Mouse (Mus musculus) heart, embryonic 16.5 days (tissue): Measurements from ENCODE around the gene 1810010D01Rik. TPM values are rescaled to one million over a fixed set of nuclear protein-coding genes. Genes with fewer than 3 reads are reported as not detected.

ENCODE experiments used
- ATAC-seq: fragments of 200-750 bp; cut with Nextera tagmentation; replicated peaks from 2 replicates; pipeline ENCODE4 v1.8.0; 2017; ENCODE audit warnings: moderate number of reproducible peaks; ENCODE audit not compliant: insufficient read depth, low FRiP score; ENCODE audit errors: extremely low read depth
- H3K27ac ChIP-seq: fragments of 300-500 bp; sonication (generic); 2 replicates; pipeline ENCODE4 v1.5.1; 2014; ENCODE audit warnings: mild to moderate bottlenecking, low read length, control low read depth, moderate library complexity
- H3K27me3 ChIP-seq: fragments of 300-500 bp; sonication (generic); 2 replicates; pipeline ENCODE4 v1.6.1; 2014; ENCODE audit warnings: low read length, mixed read lengths; ENCODE audit not compliant: control insufficient read depth, insufficient read depth
- H3K36me3 ChIP-seq: fragments of 300-500 bp; sonication (generic); 2 replicates; pipeline ENCODE4 v1.6.1; 2014; ENCODE audit not compliant: control insufficient read depth, insufficient read depth
- H3K4me1 ChIP-seq: fragments of 300-500 bp; sonication (generic); 2 replicates; pipeline ENCODE4 v1.6.1; 2014; ENCODE audit warnings: low read length, mixed read lengths; ENCODE audit not compliant: control insufficient read depth, insufficient read depth
- H3K4me2 ChIP-seq: fragments of 300-500 bp; sonication (generic); 2 replicates; pipeline ENCODE4 v1.6.1; 2014; ENCODE audit warnings: low read depth, mild to moderate bottlenecking, control low read depth, low read length
- H3K4me3 ChIP-seq: fragments of 300-500 bp; sonication (generic); 2 replicates; pipeline ENCODE4 v1.5.1; 2014; ENCODE audit warnings: mild to moderate bottlenecking, control low read depth, low read length
- H3K9ac ChIP-seq: fragments of 300-500 bp; sonication (generic); 2 replicates; pipeline ENCODE4 v1.6.1; 2014; ENCODE audit warnings: low read length, control low read depth
- H3K9me3 ChIP-seq: fragments of 300-500 bp; sonication (generic); replicated peaks from 2 replicates; pipeline ENCODE4 v1.6.1; 2016; ENCODE audit warnings: low read length; ENCODE audit not compliant: control insufficient read depth
- WGBS: fragments of 180-500 bp; shearing (Covaris S2); extraction: QIAGEN DNeasy Blood & Tissue Kit; methylation state at CpG from one replicate; pipeline ENCODE4 v1.1.7; 2014; 5-methylcytosine and 5-hydroxymethylcytosine counted together
- polyA plus RNA-seq: library from polyadenylated mRNA; unstranded; fragments of >200 nt; fragmentation: Nextera tagmentation; extraction: Ambion mirVana; gene quantifications from 2 replicates; pipeline ENCODE4 v1.2.1, GENCODE M21; 2015

The 1810010D01Rik gene
- polyA plus RNA-seq, 1 experiment from 2014 or later, result not detected

- ATAC-seq, result no peak
Observed at GRCm38 (mm10) chr7:145190520-145190919, 17.4 kb downstream of the 1810010D01Rik start.

GRCm38 (mm10) chr7:145189342-145189741 lies 18.6 kb downstream of the 1810010D01Rik start:
- H3K27ac ChIP-seq, result no peak overlapping the region
- H3K4me2 ChIP-seq, result no peak overlapping the region
- 64% methylated on average over 8 of the region's 8 CpGs for WGBS
- H3K4me1 ChIP-seq, result peaks cover 6% of the 10 kb centered on the region
- no peaks in the 10 kb centered on the region for H3K9me3 ChIP-seq
- H3K27me3 ChIP-seq, result no peaks in the 10 kb centered on the region
- H3K4me3 ChIP-seq, result no peak overlapping the region
- ATAC-seq, result no peak
- H3K9ac ChIP-seq, result no peak overlapping the region
- no peaks in the 10 kb centered on the region for H3K36me3 ChIP-seq

More at GRCm38 (mm10) chr7:145190520-145190919, 17.4 kb downstream of the 1810010D01Rik start:
- Histone ChIP-seq H3K4me3 (no peak overlapping the region), H3K27me3 (no peaks in the 10 kb centered on the region), H3K27ac (no peak overlapping the region), H3K36me3 (no peaks in the 10 kb centered on the region), H3K9me3 (no peaks in the 10 kb centered on the region), H3K9ac (no peak overlapping the region), H3K4me1 (peaks cover 18% of the 10 kb centered on the region), H3K4me2 (no peak overlapping the region)

GRCm38 (mm10) chr7:145187802-145188201 lies 20.1 kb downstream of the 1810010D01Rik start:
- no peak overlapping the region for H3K9ac ChIP-seq
- ATAC-seq, result no peak
- H3K4me3 ChIP-seq, result no peak overlapping the region
- 58% methylated on average over 3 of the region's 3 CpGs for WGBS
- no peaks in the 10 kb centered on the region for H3K4me1 ChIP-seq
- H3K4me2 ChIP-seq, result no peak overlapping the region
- no peaks in the 10 kb centered on the region for H3K9me3 ChIP-seq
- no peaks in the 10 kb centered on the region for H3K27me3 ChIP-seq
- H3K27ac ChIP-seq, result no peak overlapping the region
- no peaks in the 10 kb centered on the region for H3K36me3 ChIP-seq

DNA sequence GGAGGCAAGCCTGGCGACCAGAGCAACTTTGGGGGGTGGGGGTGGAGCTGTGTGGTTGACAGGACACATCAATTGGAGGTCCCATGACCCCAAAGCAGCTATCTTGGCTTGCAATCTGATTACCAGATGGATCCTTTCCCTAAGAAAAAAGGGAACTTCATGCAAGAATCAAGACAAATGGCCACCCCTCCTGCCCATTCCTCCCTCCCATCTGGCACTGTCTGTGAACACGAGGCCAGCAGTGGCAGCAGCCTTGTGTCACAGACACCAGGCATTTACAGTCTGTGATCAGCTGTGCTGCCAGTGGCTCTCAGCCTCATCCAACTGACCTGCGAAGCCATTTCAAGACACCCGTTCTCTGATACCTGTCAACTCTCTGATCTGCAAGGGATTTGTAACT lies 25.5 kb downstream of the 1810010D01Rik start:
- Histone ChIP-seq H3K27me3 (no peaks in the 10 kb centered on the region), H3K27ac (no peak overlapping the region), H3K4me2 (no peak overlapping the region), H3K9me3 (no peaks in the 10 kb centered on the region), H3K4me1 (peaks cover 7% of the 10 kb centered on the region; the same call in 1 of the 2 replicates), H3K4me3 (no peak overlapping the region), H3K9ac (no peak overlapping the region), H3K36me3 (no peaks in the 10 kb centered on the region)
- WGBS, result 54% methylated on average over 4 of the region's 4 CpGs
- no peak for ATAC-seq

DNA sequence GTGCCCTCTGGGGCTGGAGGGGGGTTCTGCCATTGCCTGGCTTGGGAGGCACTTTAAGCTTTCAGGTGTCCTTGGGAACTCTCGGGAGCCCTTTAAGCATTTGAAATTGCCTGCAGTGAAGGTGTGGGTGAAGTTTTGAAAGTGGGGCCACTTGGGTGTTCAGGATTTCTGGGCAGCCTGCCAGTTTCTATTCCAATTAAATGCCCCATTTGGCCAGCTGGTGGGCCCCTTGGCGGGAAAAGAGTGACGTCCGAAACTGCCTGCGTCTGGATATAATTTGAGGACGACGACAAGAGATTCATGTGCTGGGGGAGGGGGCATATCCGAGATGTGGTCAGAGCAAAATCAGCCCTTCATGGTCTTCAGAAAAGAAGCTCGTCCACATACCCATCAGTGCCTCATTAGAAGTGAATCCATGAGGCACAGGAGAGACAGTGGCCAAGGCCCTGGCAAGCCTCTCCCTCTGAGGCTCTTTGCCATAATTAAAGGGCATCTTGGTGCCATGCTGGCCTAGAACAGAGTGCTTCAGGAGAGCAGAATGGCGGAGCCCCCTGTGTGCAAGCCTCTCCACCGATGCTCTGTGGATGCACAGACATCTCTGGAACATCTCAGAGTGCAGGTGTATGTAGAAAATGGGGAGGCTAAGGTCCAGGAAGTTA lies 26.4 kb downstream of the 1810010D01Rik start:
- Histone ChIP-seq H3K27ac (no peak overlapping the region), H3K27me3 (no peaks in the 10 kb centered on the region), H3K4me2 (no peak overlapping the region), H3K4me1 (peaks cover 11% of the 10 kb centered on the region), H3K4me3 (no peak overlapping the region), H3K9me3 (no peaks in the 10 kb centered on the region), H3K36me3 (no peaks in the 10 kb centered on the region), H3K9ac (no peak overlapping the region)
- ATAC-seq, result 0 out of 2 replicates have a peak, but pooled peaks have one; percentile 41
- 45% methylated on average over 11 of the region's 11 CpGs for WGBS

DNA sequence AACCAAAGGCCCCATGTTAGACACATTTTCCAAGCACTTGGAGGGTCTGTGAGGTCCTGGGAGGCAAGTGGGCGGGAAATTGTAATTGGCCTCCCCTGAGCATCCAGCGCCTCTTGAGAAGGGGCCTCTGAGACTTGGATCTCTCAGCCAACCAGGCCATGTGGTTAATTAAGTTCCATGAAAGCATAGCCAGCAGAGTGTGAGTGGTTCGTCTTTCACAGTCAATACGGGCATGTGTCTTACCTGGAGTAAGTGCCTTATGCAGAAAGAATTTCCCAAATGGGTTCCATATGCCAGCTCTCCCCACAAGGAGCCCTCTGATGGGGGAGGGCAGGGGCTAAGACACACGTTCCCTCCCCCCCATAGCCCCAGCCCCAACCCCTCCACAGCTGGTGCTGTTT lies 28.2 kb downstream of the 1810010D01Rik start:
- no peaks in the 10 kb centered on the region for H3K27me3 ChIP-seq
- H3K4me2 ChIP-seq, result no peak overlapping the region
- peaks cover 11% of the 10 kb centered on the region for H3K4me1 ChIP-seq
- ATAC-seq, result no peak
- no peaks in the 10 kb centered on the region for H3K9me3 ChIP-seq
- H3K27ac ChIP-seq, result no peak overlapping the region
- no peaks in the 10 kb centered on the region for H3K36me3 ChIP-seq
- WGBS, result 50% methylated on average over 5 of the region's 5 CpGs
- H3K4me3 ChIP-seq, result no peak overlapping the region
- no peak overlapping the region for H3K9ac ChIP-seq

DNA sequence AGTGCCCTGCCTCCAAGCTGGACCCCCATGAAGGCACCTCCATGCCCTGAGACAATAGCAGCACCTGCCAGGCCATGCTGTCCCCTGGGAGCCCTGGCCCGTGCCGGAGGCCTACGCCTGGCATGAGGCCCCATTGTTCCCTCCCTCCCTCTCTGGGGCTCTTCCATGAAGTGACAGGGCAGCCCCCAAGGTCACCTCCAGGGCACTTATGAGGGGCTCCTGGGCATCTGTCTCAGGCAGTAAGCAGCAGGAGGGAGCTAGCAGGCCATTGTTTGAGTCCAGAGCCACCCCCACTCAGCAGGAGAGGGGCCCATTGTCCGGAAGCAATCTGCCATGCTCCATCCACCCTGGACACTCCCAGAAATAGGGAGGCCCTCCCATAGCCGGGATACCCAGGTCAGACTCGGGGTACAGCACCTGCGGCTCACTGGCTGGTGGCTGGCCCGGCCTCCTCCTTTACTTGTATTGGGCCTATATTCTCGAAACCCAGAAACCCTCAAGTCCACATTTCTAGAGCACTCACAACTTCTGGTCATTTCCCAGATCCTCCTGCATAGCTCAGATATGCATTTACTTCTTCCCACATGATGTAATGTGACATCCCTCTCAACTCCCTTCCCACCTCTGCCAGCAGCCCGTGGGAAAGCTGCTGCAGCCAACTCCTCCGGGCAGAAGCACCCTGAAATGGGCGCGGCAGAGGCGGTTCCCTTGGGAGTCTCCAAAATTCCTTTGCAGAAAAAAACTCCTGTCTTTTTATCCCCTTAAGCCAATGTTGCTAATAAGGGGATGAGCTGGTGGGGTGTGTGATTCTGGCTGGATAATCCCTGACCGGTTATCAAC lies 30.9 kb downstream of the 1810010D01Rik start:
- Histone ChIP-seq H3K27me3 (no peaks in the 10 kb centered on the region), H3K27ac (no peak overlapping the region), H3K9me3 (no peaks in the 10 kb centered on the region), H3K36me3 (no peaks in the 10 kb centered on the region), H3K4me3 (no peak overlapping the region), H3K9ac (no peak overlapping the region), H3K4me1 (peaks cover 11% of the 10 kb centered on the region), H3K4me2 (no peak overlapping the region)
- WGBS, result 56% methylated on average over 15 of the region's 15 CpGs
- ATAC-seq, result no peak

GRCm38 (mm10) chr7:145173563-145173962 lies 34.4 kb downstream of the 1810010D01Rik start:
- ATAC-seq, result no peak

GRCm38 (mm10) chr7:145173116-145173515 lies 34.8 kb downstream of the 1810010D01Rik start:
- H3K36me3 ChIP-seq, result no peaks in the 10 kb centered on the region
- H3K27ac ChIP-seq, result no peak overlapping the region
- no peaks in the 10 kb centered on the region for H3K9me3 ChIP-seq
- no peaks in the 10 kb centered on the region for H3K27me3 ChIP-seq
- no peak overlapping the region for H3K9ac ChIP-seq
- no peak overlapping the region for H3K4me3 ChIP-seq
- 23% methylated on average over 12 of the region's 12 CpGs for WGBS
- ATAC-seq, result no peak
- H3K4me1 ChIP-seq, result peaks cover 4% of the 10 kb centered on the region
- no peak overlapping the region for H3K4me2 ChIP-seq

More at GRCm38 (mm10) chr7:145173563-145173962, 34.4 kb downstream of the 1810010D01Rik start:
- H3K27me3 ChIP-seq, result no peaks in the 10 kb centered on the region
- no peak overlapping the region for H3K27ac ChIP-seq
- WGBS, result 76% methylated on average over 15 of the region's 15 CpGs
- H3K4me2 ChIP-seq, result no peak overlapping the region
- H3K4me1 ChIP-seq, result peaks cover 4% of the 10 kb centered on the region
- H3K36me3 ChIP-seq, result no peaks in the 10 kb centered on the region
- H3K9ac ChIP-seq, result no peak overlapping the region
- no peaks in the 10 kb centered on the region for H3K9me3 ChIP-seq
- H3K4me3 ChIP-seq, result no peak overlapping the region
